Mouse (Mus musculus): ENCODE results near the gene Fhl2.

GRCm38 (mm10) chr1:43191078-43191477 lies 5.7 kb downstream of the Fhl2 start:
- TF ChIP-seq POLR2A (IDR thresholded peaks at IDR 0.05; ENCODE audit: insufficient read depth, low read depth, low read length) (no peak), CTCF (IDR thresholded peaks at IDR 0.05; ENCODE audit: insufficient read depth, low read depth, low read length) (no peak)

All from olfactory bulb, adult 2 months (tissue).